Mouse (Mus musculus) forebrain, embryonic 16.5 days (tissue): Measurements from ENCODE around the gene Yap1. TPM values are rescaled to one million over a fixed set of nuclear protein-coding genes. Genes with fewer than 3 reads are reported as not detected.

Experiments
- ATAC-seq: fragments of 200-750 bp; cut with Nextera tagmentation; 2 replicates; pipeline ENCODE4 v1.8.0; 2017; ENCODE audit warnings: mild to moderate bottlenecking, moderate library complexity
- H3K27ac ChIP-seq: fragments of 300-500 bp; sonication (generic); 2 replicates; pipeline ENCODE4 v1.5.1; 2014; ENCODE audit warnings: low read length, control low read depth
- H3K27me3 ChIP-seq: fragments of 300-500 bp; sonication (generic); replicated peaks from 2 replicates; pipeline ENCODE4 v1.6.1; 2014; ENCODE audit warnings: low read length; ENCODE audit not compliant: control insufficient read depth, insufficient read depth
- H3K36me3 ChIP-seq: fragments of 300-500 bp; sonication (generic); 2 replicates; pipeline ENCODE4 v1.6.1; 2014; ENCODE audit not compliant: control insufficient read depth, insufficient read depth
- H3K4me1 ChIP-seq: fragments of 300-500 bp; sonication (generic); replicated peaks from 2 replicates; pipeline ENCODE4 v1.6.1; 2014; ENCODE audit warnings: low read length; ENCODE audit not compliant: control insufficient read depth, insufficient read depth
- H3K4me2 ChIP-seq: fragments of 300-500 bp; sonication (generic); 2 replicates; pipeline ENCODE4 v1.6.1; 2014; ENCODE audit warnings: mild to moderate bottlenecking, low read length, control low read depth
- H3K4me3 ChIP-seq: fragments of 300-500 bp; sonication (generic); replicated peaks from 2 replicates; pipeline ENCODE4 v1.5.1; 2014; ENCODE audit warnings: mild to moderate bottlenecking, low read length, control low read depth
- H3K9ac ChIP-seq: fragments of 300-500 bp; sonication (generic); replicated peaks from 2 replicates; pipeline ENCODE4 v1.6.1; 2014; ENCODE audit warnings: low read depth, low read length, control low read depth
- H3K9me3 ChIP-seq: fragments of 300-500 bp; sonication (generic); 2 replicates; pipeline ENCODE4 v1.6.1; 2016; ENCODE audit warnings: low read length; ENCODE audit not compliant: control insufficient read depth
- WGBS: fragments of 180-500 bp; shearing (Covaris S2); extraction: QIAGEN DNeasy Blood & Tissue Kit; methylation state at CpG from one replicate; pipeline ENCODE4 v1.1.7; 2014; 5-methylcytosine and 5-hydroxymethylcytosine counted together
- polyA plus RNA-seq: library from polyadenylated mRNA; unstranded; fragments of >200 nt; fragmentation: Nextera tagmentation; extraction: Ambion mirVana; gene quantifications from 2 replicates; pipeline ENCODE4 v1.2.1, GENCODE M21; 2015

The Yap1 gene
- polyA plus RNA-seq, result 7.7 and 8.0 TPM in 2 replicates

GRCm38 (mm10) chr9:8004370-8004991 lies at the start of gene Yap1:
Gene Yap1 (minus strand): TSS chr9:8004596.
- no peaks in the 10 kb centered on the region for H3K36me3 ChIP-seq
- H3K27ac ChIP-seq, result peak within 1 kb of the TSS; percentile 70
- peak within 1 kb of the TSS; percentile 91 for H3K4me2 ChIP-seq
- no peaks in the 10 kb centered on the region for H3K9me3 ChIP-seq
- H3K4me1 ChIP-seq, result peaks cover 14% of the 10 kb centered on the region; the same call in 1 of the 2 replicates
- H3K27me3 ChIP-seq, result no peaks in the 10 kb centered on the region
- peak within 1 kb of the TSS; percentile 68 for H3K4me3 ChIP-seq
- peak; percentile 84 for ATAC-seq
- WGBS, result 0% methylated on average over 58 of the region's 79 CpGs
- peak within 1 kb of the TSS; percentile 58 for H3K9ac ChIP-seq

- no peaks in the 10 kb centered on the region for H3K36me3 ChIP-seq
- peak overlapping the region; percentile 84; the same call in 1 of the 2 replicates for H3K9ac ChIP-seq
- no peaks in the 10 kb centered on the region for H3K27me3 ChIP-seq
- H3K4me3 ChIP-seq, result peak overlapping the region; percentile 79
- no peaks in the 10 kb centered on the region for H3K9me3 ChIP-seq
- peak overlapping the region; percentile 65 for H3K4me2 ChIP-seq
- ATAC-seq, result peak; percentile 57
- peak overlapping the region; percentile 3 for H3K27ac ChIP-seq
- peaks cover 7% of the 10 kb centered on the region for H3K4me1 ChIP-seq
- WGBS, result 10% methylated on average over 5 of the region's 5 CpGs
These were observed 38.6 kb upstream of the Yap1 start for GRCm38 (mm10) chr9:8043044-8043387.

GRCm38 (mm10) chr9:8042338-8043043 lies 38.1 kb upstream of the Yap1 start, which contains the start of gene Cfap300:
Gene Cfap300 (minus strand): TSS chr9:8042823.
- H3K27ac ChIP-seq, result peak within 1 kb of the TSS; percentile 78
- ATAC-seq, result peak; percentile 98
- no peaks in the 10 kb centered on the region for H3K36me3 ChIP-seq
- peak within 1 kb of the TSS; percentile 79 for H3K4me3 ChIP-seq
- peaks cover 7% of the 10 kb centered on the region for H3K4me1 ChIP-seq
- WGBS, result under 1% methylated on average over 39 of the region's 39 CpGs
- H3K9me3 ChIP-seq, result no peaks in the 10 kb centered on the region
- H3K27me3 ChIP-seq, result no peaks in the 10 kb centered on the region
- H3K9ac ChIP-seq, result peak within 1 kb of the TSS; percentile 84
- H3K4me2 ChIP-seq, result peak within 1 kb of the TSS; percentile 65

GRCm38 (mm10) chr9:8035546-8035945 lies 31.1 kb upstream of the Yap1 start:
- Histone ChIP-seq H3K4me3 (no peak overlapping the region), H3K36me3 (no peaks in the 10 kb centered on the region), H3K9me3 (no peaks in the 10 kb centered on the region), H3K4me2 (no peak overlapping the region), H3K27me3 (no peaks in the 10 kb centered on the region), H3K9ac (no peak overlapping the region), H3K27ac (no peak overlapping the region), H3K4me1 (0 out of 2 replicates have a peak, but pooled peaks cover 3% of the 10 kb centered on the region)
- ATAC-seq, result peak; percentile 51; the same call in 1 of the 2 replicates
- whole genome bisulfite sequencing, result 46% methylated on average over 7 of the region's 7 CpGs

- no peaks in the 10 kb centered on the region for H3K36me3 ChIP-seq
- H3K9me3 ChIP-seq, result no peaks in the 10 kb centered on the region
- no peak for ATAC-seq
- no peak overlapping the region for H3K9ac ChIP-seq
- no peak overlapping the region for H3K4me3 ChIP-seq
- 63% methylated on average over 4 of the region's 4 CpGs for WGBS
- no peak overlapping the region for H3K4me2 ChIP-seq
- H3K27ac ChIP-seq, result no peak overlapping the region
- H3K4me1 ChIP-seq, result 0 out of 2 replicates have a peak, but pooled peaks cover 3% of the 10 kb centered on the region
- H3K27me3 ChIP-seq, result no peaks in the 10 kb centered on the region
These were observed 30.7 kb upstream of the Yap1 start for GRCm38 (mm10) chr9:8035091-8035490.

GRCm38 (mm10) chr9:8034143-8034542 lies 29.7 kb upstream of the Yap1 start:
- no peaks in the 10 kb centered on the region for H3K9me3 ChIP-seq
- H3K4me2 ChIP-seq, result no peak overlapping the region
- ATAC-seq, result no peak
- no peaks in the 10 kb centered on the region for H3K27me3 ChIP-seq
- no peak overlapping the region for H3K4me3 ChIP-seq
- H3K4me1 ChIP-seq, result 0 out of 2 replicates have a peak, but pooled peaks cover 3% of the 10 kb centered on the region
- no peak overlapping the region for H3K9ac ChIP-seq
- WGBS, result 91% methylated on average over 1 of the region's 1 CpGs
- no peaks in the 10 kb centered on the region for H3K36me3 ChIP-seq
- H3K27ac ChIP-seq, result no peak overlapping the region

- Histone ChIP-seq H3K4me1 (0 out of 2 replicates have a peak, but pooled peaks cover 3% of the 10 kb centered on the region), H3K27ac (no peak overlapping the region), H3K9me3 (no peaks in the 10 kb centered on the region), H3K9ac (no peak overlapping the region), H3K36me3 (no peaks in the 10 kb centered on the region), H3K4me2 (no peak overlapping the region), H3K27me3 (no peaks in the 10 kb centered on the region), H3K4me3 (no peak overlapping the region)
- 0 out of 2 replicates have a peak, but pooled peaks have one; percentile 22 for ATAC-seq
- 57% methylated on average over 5 of the region's 5 CpGs for WGBS
These were observed 28.5 kb upstream of the Yap1 start for GRCm38 (mm10) chr9:8032847-8033246.

- H3K9ac ChIP-seq, result no peak overlapping the region
- H3K27ac ChIP-seq, result no peak overlapping the region
- WGBS, result 90% methylated on average over 5 of the region's 5 CpGs
- no peaks in the 10 kb centered on the region for H3K27me3 ChIP-seq
- H3K4me2 ChIP-seq, result no peak overlapping the region
- no peak for ATAC-seq
- H3K4me3 ChIP-seq, result no peak overlapping the region
- H3K4me1 ChIP-seq, result no peaks in the 10 kb centered on the region
- no peaks in the 10 kb centered on the region for H3K9me3 ChIP-seq
- no peaks in the 10 kb centered on the region for H3K36me3 ChIP-seq
These were observed 14.2 kb upstream of the Yap1 start for GRCm38 (mm10) chr9:8018609-8019008.

- Histone ChIP-seq H3K27ac (no peak overlapping the region), H3K27me3 (no peaks in the 10 kb centered on the region), H3K36me3 (no peaks in the 10 kb centered on the region), H3K4me1 (no peaks in the 10 kb centered on the region), H3K4me2 (no peak overlapping the region), H3K4me3 (no peak overlapping the region), H3K9ac (no peak overlapping the region), H3K9me3 (no peaks in the 10 kb centered on the region)
- ATAC-seq, result no peak
- WGBS, result 67% methylated on average over 12 of the region's 20 CpGs
These were observed 13.0 kb upstream of the Yap1 start for GRCm38 (mm10) chr9:8017253-8017913.
